ENCODE assay signal across 16 mouse cellular contexts in the genomic region with DNA sequence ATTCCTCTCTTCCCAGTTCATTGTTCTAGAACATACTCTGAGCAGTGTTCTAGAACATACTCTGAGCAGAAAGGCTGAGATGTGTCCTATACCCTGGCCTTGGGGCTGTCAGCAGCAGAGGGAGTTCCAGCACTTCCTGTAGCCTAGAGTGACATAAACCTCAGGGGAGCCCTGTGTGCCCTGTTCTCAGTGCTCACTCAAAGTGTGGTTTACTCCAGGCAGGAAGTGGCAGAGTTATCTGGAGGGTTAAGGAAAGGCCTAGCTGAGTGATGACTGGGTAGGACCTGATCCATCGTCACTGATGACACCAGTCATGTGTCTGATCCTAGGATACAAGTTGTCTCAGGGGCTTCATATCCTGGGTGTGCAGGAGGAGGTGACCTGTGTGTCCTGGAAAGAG. TPM values are rescaled to one million over a fixed set of nuclear protein-coding genes. Genes with fewer than 3 reads are reported as not detected.
DNase-seq lines count a peak whose midpoint lies in the region; ATAC-seq and TF ChIP-seq lines count a peak whose summit lies in the region.
"Not testable (repeated sequence)": the region's sequence is repeated elsewhere in the genome, so short reads cannot be mapped to it uniquely, and the experiment has no call there.
"Had no signal": no experiment of that assay in that cellular context is flagged by ENCODE, and none has a peak within 500 bp of the region (broad histone marks: within the 10 kb centered on the region; RNA-seq: fewer than 3 reads in every experiment).

No protein-coding gene starts in this region.

- not testable (repeated sequence) for H3K4me1 ChIP-seq in heart, embryonic 15.5 days (replicated peaks); thymus, adult 2 months (replicated peaks; ENCODE audit: control insufficient read depth, insufficient read depth, low read length)

- H3K9me3 ChIP-seq in heart, embryonic 15.5 days (replicated peaks): not testable (repeated sequence)

- not testable (repeated sequence) for TF ChIP-seq POLR2A in thymus, adult 2 months (IDR thresholded peaks at IDR 0.05; ENCODE audit: control insufficient read depth, extremely low read depth, insufficient read depth, low read length, poor library complexity)

- peak; percentile 22 for DNase-seq in CD4-positive helper T cell, adult 2 months (ENCODE audit: low read depth, low spot score)
- DNase-seq in thymus, adult 2 months: peak; percentile 10
- DNase-seq in thymus, postnatal 4 days: peak; percentile 22

- not testable (repeated sequence) for H3K4me2 ChIP-seq in heart, embryonic 15.5 days

- TF ChIP-seq CTCF in thymus, adult 2 months (IDR thresholded peaks at IDR 0.05; ENCODE audit: borderline replicate concordance, control insufficient read depth, extremely low read depth, insufficient read depth, low read length, poor library complexity): not testable (repeated sequence)

- 82% methylated on average over 1 of the region's 1 CpGs for WGBS in heart, embryonic 15.5 days
- 11% methylated on average over 1 of the region's 1 CpGs for WGBS in thymus, adult 2 months

- ATAC-seq in common myeloid progenitor, adult 5-6 weeks (replicated peaks; ENCODE audit: low read depth, poor library complexity, severe bottlenecking): peak; percentile 96
- peak; percentile 39; the same call in 1 of the 2 replicates for ATAC-seq in heart, embryonic 15.5 days (replicated peaks; ENCODE audit: insufficient number of reproducible peaks, insufficient read depth, low FRiP score, low read depth)
- peak; percentile 76 for ATAC-seq in megakaryocyte progenitor cell, adult 5-6 weeks (replicated peaks; ENCODE audit: poor library complexity)
- ATAC-seq in neutrophil, adult 5-6 weeks (ENCODE audit: extremely low read depth, insufficient number of reproducible peaks, low FRiP score, poor library complexity, severe bottlenecking): peak; percentile 36; the same call in 1 of the 2 replicates

- not testable (repeated sequence) for H3K27me3 ChIP-seq in heart, embryonic 15.5 days; thymus, adult 2 months (ENCODE audit: control insufficient read depth, insufficient read depth, low read length)

- H3K9ac ChIP-seq in heart, embryonic 15.5 days: not testable (repeated sequence)

- H3K27ac ChIP-seq in heart, embryonic 15.5 days; thymus, adult 2 months (ENCODE audit: control insufficient read depth, insufficient read depth, low read length): not testable (repeated sequence)

- H3K4me3 ChIP-seq in heart, embryonic 15.5 days; thymus, adult 2 months (ENCODE audit: control insufficient read depth, insufficient read depth, low read length): not testable (repeated sequence)

- H3K36me3 ChIP-seq in heart, embryonic 15.5 days; thymus, adult 2 months (ENCODE audit: control insufficient read depth, insufficient read depth, low read length): not testable (repeated sequence)

RNA-seq across cellular contexts. Expression of a gene that starts 0.3 kb away (rescaled TPM):
- total RNA-seq in common myeloid progenitor, adult 5-6 weeks (2017): not detected in 2 replicates
- not detected in 2 replicates for polyA plus RNA-seq in heart, embryonic 15.5 days (2015; fragmentation: Nextera tagmentation; extraction: Ambion mirVana)
- 0.07 TPM in 1 of 2 replicates, not detected in the other for total RNA-seq in megakaryocyte progenitor cell, adult 5-6 weeks (2015)
- total RNA-seq in megakaryocyte progenitor cell, adult 5-6 weeks (2017): 0.46 TPM in 1 of 2 replicates, not detected in the other
- total RNA-seq in neutrophil, adult 5-6 weeks (2017): not detected in 2 replicates
- 0.22 TPM in 1 of 2 replicates, not detected in the other for polyA plus RNA-seq in thymus, adult 2 months (2012; rRNA removed)
- total RNA-seq: hindbrain, postnatal 0 days; MEL had no signal
- polyA plus RNA-seq: forebrain, embryonic 10.5 days; hindbrain, embryonic 12.5 days; hindbrain, postnatal 0 days; intestine, embryonic 16.5 days; liver, embryonic 11.5 days; liver, embryonic 16.5 days; neural tube, embryonic 12.5 days; stomach, embryonic 15.5 days had no signal

Comparison
In these comparisons a context has a peak if more than half of its experiments do, and no peak if none do; other contexts are left out.
1. ATAC-seq: peak in every context shown above with its lines; median percentile 96 in common myeloid progenitor, adult 5-6 weeks; 76 in megakaryocyte progenitor cell, adult 5-6 weeks; 39 in heart, embryonic 15.5 days; 36 in neutrophil, adult 5-6 weeks.